In the genomic region with DNA sequence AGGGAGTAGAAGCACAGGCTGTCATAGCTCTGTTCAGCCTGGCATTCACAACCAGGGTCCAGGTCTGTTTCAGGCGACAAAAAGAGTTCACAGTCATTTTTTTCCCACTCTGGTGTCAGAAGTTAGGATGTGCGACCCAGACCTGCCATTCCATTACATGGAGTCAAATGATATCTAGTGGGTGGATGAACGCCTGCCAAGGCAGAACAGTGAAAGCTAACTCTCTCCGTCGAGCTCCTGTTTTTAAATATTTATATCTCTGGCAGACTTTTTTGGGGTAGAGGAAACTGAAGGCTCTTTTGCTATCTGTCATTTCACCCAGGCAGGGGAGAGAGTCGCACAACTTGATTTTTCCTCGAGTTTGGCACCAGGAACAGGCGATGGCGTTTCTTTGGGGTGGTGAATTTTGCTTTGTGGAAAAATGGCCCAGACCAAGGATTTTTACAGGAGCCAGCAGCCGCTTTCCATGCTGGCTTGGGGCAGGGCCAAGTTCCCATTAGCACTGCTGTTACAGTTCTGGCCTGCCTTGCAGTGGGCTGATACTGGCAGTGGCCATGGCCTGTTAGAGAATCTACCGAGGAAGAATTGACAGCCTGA, we compare ENCODE assay signal across 8 mouse cellular contexts.
DNase-seq lines count a peak whose midpoint lies in the region; ATAC-seq and TF ChIP-seq lines count a peak whose summit lies in the region.

No protein-coding gene starts in this region.

- TF ChIP-seq CTCF in thymus, adult 2 months (IDR thresholded peaks at IDR 0.05; ENCODE audit: borderline replicate concordance, control insufficient read depth, extremely low read depth, insufficient read depth, low read length, poor library complexity), result no peak

- peak overlapping the region; percentile 90 for H3K27ac ChIP-seq in forebrain, embryonic 15.5 days (replicated peaks)
- peak overlapping the region; percentile 68 for H3K27ac ChIP-seq in heart, embryonic 16.5 days (ENCODE audit: low read length)
- H3K27ac ChIP-seq in thymus, adult 2 months (ENCODE audit: control insufficient read depth, insufficient read depth, low read length), result no peak overlapping the region

- DNase-seq in ovary, postnatal 10 days (ENCODE audit: low spot score), result peak; percentile 29
- DNase-seq in ovary, adult 18-20 months (ENCODE audit: low spot score), result no peak
- DNase-seq in left cerebral cortex, postnatal 25 days (ENCODE audit: low spot score in 2 of 2), result peak; percentile 40 to 67
- peak; percentile 58 for DNase-seq in right cerebral cortex, postnatal 14 days
- no peak for DNase-seq in c-Kit-positive CD71-positive TER-119-positive erythroid progenitor cells, embryonic 14.5 days (ENCODE audit: low spot score)
- no peak for DNase-seq in thymus, adult 2 months

- H3K9ac ChIP-seq in forebrain, embryonic 15.5 days (replicated peaks), result no peak overlapping the region
- 0 out of 2 replicates have a peak overlapping the region, but pooled peaks have one; percentile 7 for H3K9ac ChIP-seq in heart, embryonic 16.5 days (ENCODE audit: low read length)

- no peaks in the 10 kb centered on the region for H3K36me3 ChIP-seq in forebrain, embryonic 15.5 days
- H3K36me3 ChIP-seq in heart, embryonic 16.5 days (ENCODE audit: control insufficient read depth, insufficient read depth), result no peaks in the 10 kb centered on the region
- no peaks in the 10 kb centered on the region for H3K36me3 ChIP-seq in thymus, adult 2 months (ENCODE audit: control insufficient read depth, insufficient read depth, low read length)

- no peak overlapping the region for H3K4me3 ChIP-seq in forebrain, embryonic 15.5 days
- H3K4me3 ChIP-seq in heart, embryonic 16.5 days (ENCODE audit: low read length), result no peak overlapping the region
- no peak overlapping the region for H3K4me3 ChIP-seq in thymus, adult 2 months (ENCODE audit: control insufficient read depth, insufficient read depth, low read length)

- WGBS in forebrain, embryonic 15.5 days, result 22% methylated on average over 11 of the region's 11 CpGs
- WGBS in heart, embryonic 16.5 days, result 36% methylated on average over 11 of the region's 11 CpGs
- 91% methylated on average over 11 of the region's 11 CpGs for WGBS in thymus, adult 2 months

- peak; percentile 73 for ATAC-seq in forebrain, embryonic 15.5 days (replicated peaks)
- peak; percentile 86 for ATAC-seq in heart, embryonic 16.5 days (replicated peaks; ENCODE audit: extremely low read depth, insufficient read depth, low FRiP score)

- peak overlapping the region; percentile 17 for H3K4me2 ChIP-seq in forebrain, embryonic 15.5 days (replicated peaks)
- peak overlapping the region; percentile 25; the same call in 1 of the 2 replicates for H3K4me2 ChIP-seq in heart, embryonic 16.5 days (ENCODE audit: low read depth, low read length)

- H3K4me1 ChIP-seq in forebrain, embryonic 15.5 days, result peaks cover 57% of the 10 kb centered on the region
- peaks cover 30% of the 10 kb centered on the region for H3K4me1 ChIP-seq in heart, embryonic 16.5 days (ENCODE audit: control insufficient read depth, insufficient read depth, low read length)
- no peaks in the 10 kb centered on the region for H3K4me1 ChIP-seq in thymus, adult 2 months (replicated peaks; ENCODE audit: control insufficient read depth, insufficient read depth, low read length)

- H3K9me3 ChIP-seq in forebrain, embryonic 15.5 days, result no peaks in the 10 kb centered on the region
- H3K9me3 ChIP-seq in heart, embryonic 16.5 days (replicated peaks; ENCODE audit: control insufficient read depth, low read length), result no peaks in the 10 kb centered on the region

- TF ChIP-seq POLR2A in thymus, adult 2 months (IDR thresholded peaks at IDR 0.05; ENCODE audit: control insufficient read depth, extremely low read depth, insufficient read depth, low read length, poor library complexity), result no peak

- no peaks in the 10 kb centered on the region for H3K27me3 ChIP-seq in forebrain, embryonic 15.5 days
- no peaks in the 10 kb centered on the region for H3K27me3 ChIP-seq in heart, embryonic 16.5 days (ENCODE audit: control insufficient read depth, insufficient read depth, low read length)
- H3K27me3 ChIP-seq in thymus, adult 2 months (ENCODE audit: control insufficient read depth, insufficient read depth, low read length), result no peaks in the 10 kb centered on the region

- intact Hi-C loops in left cerebral cortex, postnatal 25 days (cut with DNase I), result no loop called here

Comparison
In these comparisons a context has a peak if more than half of its experiments do, and no peak if none do; other contexts are left out.
1. DNase-seq: peak in ovary, postnatal 10 days (single experiment), left cerebral cortex, postnatal 25 days (2 of 2) and right cerebral cortex, postnatal 14 days (single experiment); none in ovary, adult 18-20 months (single experiment), c-Kit-positive CD71-positive TER-119-positive erythroid progenitor cells, embryonic 14.5 days (single experiment) and thymus, adult 2 months (single experiment).